Mouse (Mus musculus): ENCODE measurements around the gene Aire. TPM values are rescaled to one million over a fixed set of nuclear protein-coding genes. Genes with fewer than 3 reads are reported as not detected.
A peak's percentile ranks its signal among the peaks of the same experiment; 100 is the strongest.

Aire gene
- not detected in 2 replicates for total RNA-seq (2014; fragmentation: Nextera tagmentation)
- not detected in 2 replicates for total RNA-seq (2017)

DNA sequence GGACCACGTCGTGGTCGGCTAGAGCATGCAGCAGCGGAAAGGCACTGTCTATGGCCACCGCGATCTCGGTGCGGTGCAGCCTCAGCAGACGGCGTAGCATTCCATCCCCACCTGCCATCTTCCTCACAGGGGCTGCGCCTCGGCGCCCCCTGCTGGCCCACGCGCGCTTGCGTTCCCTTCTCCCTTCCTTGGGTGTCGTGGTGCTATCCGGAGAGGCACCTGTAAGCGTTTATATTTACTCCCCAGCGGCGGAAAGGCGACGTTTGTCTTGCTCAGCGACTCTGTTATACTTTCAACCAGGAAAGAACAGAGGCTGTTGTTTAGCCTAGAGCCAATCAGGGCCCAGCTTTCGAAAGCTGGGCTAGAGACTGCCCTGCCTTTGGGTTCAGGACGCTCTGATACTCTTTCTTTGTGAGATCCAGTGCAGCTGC is at the start of gene Aire:
Aire (minus strand) TSS at position 205 of the 431 bp plus-strand sequence.
- peak; percentile 93 for ATAC-seq (replicated peaks; ENCODE audit: low FRiP score, low TSS enrichment, poor library complexity, severe bottlenecking)

DNA sequence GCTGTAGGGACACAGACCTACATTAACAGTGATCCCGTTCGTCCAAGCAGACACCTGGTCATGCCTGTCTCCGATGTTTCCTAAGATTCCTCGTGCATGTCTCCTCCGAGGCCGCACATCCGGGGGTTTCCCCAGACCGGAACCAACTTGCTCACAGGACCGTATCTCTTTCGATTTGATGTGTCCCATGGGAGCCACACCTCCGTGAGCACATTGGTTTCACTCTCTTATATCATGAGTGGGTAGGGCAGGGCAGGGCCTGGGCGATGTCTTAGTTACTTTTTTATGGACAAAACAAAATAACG is 49.3 kb upstream of the Aire start:
- no peak for ATAC-seq (replicated peaks; ENCODE audit: low FRiP score, low TSS enrichment, poor library complexity, severe bottlenecking)

DNA sequence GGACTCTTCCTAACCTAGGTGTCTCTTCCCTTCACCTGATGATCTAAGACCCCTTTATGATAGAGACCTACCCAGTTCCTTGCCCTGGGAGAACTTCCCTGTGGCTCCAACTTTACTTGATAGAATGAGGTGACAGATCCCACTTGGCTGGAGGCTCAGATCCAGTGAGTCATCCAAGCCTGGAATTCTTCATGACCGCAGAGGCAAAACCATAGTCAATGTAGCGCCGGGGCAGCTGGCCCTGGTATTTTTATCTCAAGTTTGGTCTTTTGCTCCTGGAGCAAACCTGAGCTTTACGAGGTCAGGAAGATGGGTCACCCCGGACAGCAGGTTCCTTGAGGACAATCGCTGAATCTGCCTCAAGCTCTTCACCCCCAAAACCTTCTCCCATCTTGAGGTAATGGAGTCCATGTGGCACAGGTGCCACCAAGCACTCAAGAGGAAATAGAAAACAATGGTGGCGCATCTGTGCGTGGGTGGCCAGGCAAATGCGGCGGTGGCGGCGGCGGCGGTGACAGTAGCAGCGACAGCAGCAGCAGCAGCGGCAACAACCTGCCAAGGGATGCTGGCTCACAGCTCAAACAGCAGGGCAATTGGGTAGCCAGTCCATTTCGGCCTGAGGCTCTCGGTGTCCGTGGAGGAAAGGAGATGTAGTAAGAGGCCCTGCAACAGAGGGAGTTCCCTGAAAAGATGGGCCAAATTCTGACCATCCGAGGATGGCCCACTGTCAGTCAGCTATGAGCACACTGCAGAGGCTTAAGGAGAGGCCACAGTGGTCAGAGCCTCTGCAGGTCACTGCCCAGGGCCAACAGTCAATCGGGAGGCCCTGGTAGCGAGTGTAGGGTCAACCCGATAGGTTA is 48.7 kb upstream of the Aire start:
- no peak for ATAC-seq (replicated peaks; ENCODE audit: low FRiP score, low TSS enrichment, poor library complexity, severe bottlenecking)

DNA sequence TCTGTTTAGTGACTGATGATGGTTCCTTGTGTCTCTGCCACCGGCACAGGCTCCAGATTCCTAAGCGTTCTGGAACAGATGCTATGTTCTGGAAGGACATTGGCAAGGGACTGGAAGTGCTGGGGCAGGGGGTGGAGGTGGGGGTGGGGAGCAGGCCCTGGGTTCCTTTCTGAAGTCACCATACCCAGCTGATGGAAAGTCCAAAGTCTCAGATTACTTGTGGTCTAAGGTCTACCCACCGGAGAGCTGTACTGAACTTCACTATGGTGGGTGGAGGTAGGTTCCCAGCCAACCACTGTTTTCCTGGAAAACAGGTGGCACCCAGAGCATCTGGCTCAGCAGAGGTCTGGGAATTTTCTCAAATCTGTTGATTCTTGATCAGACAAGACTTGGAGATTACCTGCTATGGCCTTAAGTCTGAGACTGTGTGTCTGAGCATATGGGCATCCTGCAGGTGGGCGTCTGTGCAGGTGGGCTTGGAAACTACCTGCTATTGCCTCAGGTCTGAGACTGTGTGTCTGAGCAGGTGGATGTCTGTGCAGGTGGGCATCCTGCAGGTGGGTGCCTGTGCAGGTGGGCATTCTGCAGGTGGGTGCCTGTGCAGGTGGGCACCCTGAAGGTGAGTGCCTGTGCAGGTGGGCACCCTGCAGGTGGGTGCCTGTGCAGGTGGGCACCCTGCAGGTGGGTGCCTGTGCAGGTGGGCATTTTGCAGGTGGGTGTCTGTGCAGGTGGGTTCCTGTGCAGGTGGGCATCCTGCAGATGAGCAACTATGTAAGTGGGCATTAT is 47.5 kb upstream of the Aire start:
- ATAC-seq (replicated peaks; ENCODE audit: low FRiP score, low TSS enrichment, poor library complexity, severe bottlenecking): no peak

DNA sequence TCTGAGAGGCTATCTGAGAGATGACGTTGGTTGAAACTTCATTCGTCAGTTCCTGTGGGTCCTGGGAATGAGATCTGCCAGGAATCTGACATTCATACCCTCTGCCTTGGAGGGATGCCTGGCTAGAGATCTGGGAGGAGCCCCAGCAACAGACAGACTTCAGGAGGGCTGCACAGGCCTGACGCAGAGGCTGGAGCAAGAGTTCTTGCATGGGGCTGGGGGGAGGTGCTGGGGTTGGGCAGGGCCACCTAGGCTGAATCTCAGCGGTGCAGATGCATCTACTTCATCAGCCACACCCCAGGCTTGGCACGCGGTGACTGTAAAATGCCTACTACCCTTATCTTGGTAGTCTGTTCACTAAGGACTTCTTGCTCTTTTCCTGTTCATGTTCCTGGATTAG is 46.8 kb upstream of the Aire start:
- ATAC-seq (replicated peaks; ENCODE audit: low FRiP score, low TSS enrichment, poor library complexity, severe bottlenecking): peak; percentile 80

DNA sequence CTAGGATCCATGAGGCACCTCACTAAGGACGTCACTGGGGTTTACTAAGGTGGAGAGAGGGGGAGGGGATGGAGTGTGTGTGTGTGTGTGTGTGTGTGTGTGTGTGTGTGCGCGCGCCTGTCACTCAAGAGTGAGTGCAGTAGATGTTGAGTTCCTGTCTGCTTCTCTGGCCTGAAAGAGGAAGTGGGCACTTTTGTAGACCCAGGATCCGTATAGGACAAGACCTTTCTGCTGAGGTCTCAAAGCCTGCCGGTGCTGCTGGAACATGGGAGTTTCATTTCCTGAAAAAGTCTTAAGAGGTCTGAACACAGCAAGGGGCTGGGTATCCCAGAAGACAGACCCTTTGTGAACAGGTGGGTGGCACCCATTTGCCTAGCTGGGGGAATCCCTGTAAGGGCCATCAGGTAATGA is 43.7 kb upstream of the Aire start:
- no peak for ATAC-seq (replicated peaks; ENCODE audit: low FRiP score, low TSS enrichment, poor library complexity, severe bottlenecking)

DNA sequence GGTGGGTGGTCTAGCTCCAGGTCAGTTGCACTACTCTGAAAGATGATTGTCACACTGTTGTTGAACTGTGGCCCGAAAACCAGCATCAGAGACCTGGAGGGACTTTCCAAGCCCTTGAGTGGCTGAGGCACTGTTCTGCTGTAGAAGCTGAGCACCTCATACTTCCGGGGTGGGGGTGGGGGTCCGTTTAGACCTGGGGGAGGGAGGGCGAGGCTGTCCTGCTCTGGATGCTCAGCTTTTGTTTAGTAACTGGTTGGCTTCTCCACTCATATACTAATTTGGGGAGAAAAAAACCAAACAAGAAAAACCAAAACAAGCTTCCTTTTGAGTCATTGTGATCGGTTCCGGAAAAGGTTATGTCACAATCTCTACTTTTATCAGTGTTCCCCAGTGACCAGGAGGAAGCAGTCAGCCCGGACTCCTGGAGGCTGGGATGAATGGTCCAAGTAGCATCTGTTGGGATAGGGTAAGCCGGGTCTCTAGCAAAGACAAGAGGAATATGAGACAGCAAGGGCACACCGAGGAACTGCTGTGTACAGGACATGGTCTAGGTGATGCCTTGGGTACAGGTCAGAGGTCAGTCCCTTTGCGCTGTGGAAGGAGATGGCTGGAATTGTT is 43.1 kb upstream of the Aire start:
- ATAC-seq (replicated peaks; ENCODE audit: low FRiP score, low TSS enrichment, poor library complexity, severe bottlenecking): no peak

DNA sequence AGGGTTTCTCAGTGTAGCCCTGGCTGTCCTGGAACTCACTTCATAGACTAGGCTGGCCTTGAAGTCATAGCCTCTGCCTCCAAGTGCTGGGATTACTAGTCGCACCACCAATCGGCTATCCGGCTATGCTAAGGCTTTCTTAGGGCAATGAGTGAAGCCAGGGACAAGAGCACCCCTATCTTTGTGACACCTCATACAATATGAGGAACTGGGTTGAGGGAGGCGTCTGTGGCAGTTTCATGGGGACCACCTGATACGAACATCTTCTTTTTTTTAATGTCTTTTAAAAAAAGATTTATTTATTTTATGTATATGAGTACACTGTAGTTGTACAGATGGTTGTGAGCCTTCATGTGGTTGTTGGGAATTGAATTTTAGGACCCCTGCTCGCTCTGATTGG is 42.3 kb upstream of the Aire start:
- ATAC-seq (replicated peaks; ENCODE audit: low FRiP score, low TSS enrichment, poor library complexity, severe bottlenecking): no peak

DNA sequence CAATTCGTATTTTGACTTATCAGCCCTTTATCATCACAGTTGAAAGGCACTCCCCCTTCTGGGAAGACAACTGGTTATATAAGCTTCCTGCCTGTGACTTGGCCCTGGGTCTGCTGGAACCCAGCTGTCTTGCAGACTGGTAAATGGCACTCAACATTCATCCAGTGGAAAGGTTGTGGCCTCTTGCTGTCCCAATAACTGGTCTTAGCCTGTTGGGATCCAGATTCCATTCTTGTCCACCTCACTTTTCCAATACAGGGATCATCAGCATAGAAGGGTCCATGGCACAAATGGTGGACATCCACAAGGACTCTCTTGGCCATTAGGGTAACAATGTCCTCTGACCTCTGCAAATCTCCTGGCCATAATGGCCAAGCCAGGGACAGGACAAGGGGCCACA is 40.7 kb upstream of the Aire start:
- ATAC-seq (replicated peaks; ENCODE audit: low FRiP score, low TSS enrichment, poor library complexity, severe bottlenecking): no peak

DNA sequence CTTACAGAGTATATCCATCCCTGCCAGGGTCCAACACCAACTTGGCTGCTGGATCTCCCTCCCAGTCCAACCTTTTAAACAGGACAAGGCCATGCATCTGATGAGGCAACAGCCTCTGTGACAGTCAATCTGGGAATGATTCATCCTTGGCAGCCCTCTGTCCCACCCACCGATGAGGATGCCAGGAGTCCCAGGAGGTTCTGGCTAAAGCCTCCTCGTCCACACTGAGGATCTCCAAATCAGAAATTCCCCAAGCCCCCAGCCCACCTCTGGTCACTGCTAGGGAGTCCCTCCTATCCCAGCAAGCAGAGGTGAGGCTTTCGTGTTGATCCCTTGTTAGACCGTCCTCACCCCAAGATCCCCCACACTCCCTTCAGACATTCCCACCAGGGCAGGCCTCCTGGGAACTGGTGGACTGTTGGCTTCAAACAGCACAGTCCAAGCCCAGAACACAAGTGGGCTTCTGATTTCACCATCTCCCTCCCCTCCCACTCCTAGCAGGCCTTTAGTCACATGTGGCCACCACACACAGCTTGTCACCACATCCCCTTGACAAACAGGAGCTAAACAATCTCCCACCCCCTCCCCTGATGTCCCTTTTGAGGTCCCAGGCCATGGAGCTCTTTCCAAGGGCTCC is 36.7 kb upstream of the Aire start:
- no peak for ATAC-seq (replicated peaks; ENCODE audit: low FRiP score, low TSS enrichment, poor library complexity, severe bottlenecking)

DNA sequence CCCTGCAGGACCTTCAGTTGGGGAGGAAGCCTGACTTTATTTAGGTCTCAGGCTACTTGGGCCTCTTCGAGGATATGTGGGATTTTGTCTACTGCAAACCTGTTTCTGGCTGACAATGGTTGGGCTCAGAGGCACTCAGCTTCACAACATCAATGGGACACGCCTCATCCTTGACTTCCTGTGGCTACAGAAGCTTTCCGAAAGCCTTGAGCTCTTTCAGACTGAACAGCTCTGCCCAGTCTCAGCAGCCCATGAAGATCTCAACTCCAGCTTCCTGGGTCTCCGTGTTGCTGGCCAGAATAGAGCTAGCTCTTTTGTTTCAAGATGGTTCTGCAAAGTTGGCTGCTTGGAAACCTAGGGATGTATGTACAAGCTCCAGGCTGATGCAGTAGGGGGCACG is 34.9 kb upstream of the Aire start:
- ATAC-seq (replicated peaks; ENCODE audit: low FRiP score, low TSS enrichment, poor library complexity, severe bottlenecking): no peak

DNA sequence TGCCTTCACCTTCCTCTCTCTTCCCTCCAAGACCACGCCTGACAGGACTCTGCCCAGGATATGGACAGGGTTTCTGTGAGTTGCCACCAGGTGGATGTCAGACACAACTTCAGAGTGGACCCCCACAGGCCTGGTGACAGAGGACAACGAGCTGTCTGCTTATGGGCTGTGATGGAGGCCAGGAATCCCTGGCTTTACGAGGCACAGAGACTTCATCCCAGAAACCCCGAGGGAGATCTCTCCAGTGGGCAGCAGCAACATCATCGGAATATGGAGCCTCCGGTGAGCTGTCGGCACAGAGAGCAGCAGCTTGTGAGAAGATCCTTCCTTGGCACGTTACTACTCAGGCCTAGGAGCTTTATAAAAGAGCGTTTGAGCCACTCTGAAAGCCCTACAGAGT is 34.5 kb upstream of the Aire start:
- no peak for ATAC-seq (replicated peaks; ENCODE audit: low FRiP score, low TSS enrichment, poor library complexity, severe bottlenecking)

DNA sequence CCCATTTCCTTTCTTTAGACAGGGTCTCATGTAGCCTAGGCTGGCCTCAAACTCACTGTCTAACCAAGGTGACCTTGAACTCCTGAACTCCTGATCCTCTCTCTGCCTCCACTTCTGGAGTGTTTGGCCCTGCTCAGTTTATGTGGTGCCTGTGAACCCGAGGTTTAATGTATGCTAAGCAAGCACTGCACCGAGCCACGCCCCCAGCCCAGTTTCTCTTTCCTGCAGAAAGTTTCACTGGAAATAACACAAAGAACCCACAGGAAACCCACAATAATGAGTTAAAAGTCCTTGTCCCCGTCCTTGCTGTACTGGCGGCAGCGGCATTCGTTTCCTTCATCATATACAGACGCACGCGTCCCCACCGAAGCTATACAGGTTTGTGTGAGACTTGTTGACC is 31.6 kb upstream of the Aire start:
- ATAC-seq (replicated peaks; ENCODE audit: low FRiP score, low TSS enrichment, poor library complexity, severe bottlenecking): no peak

DNA sequence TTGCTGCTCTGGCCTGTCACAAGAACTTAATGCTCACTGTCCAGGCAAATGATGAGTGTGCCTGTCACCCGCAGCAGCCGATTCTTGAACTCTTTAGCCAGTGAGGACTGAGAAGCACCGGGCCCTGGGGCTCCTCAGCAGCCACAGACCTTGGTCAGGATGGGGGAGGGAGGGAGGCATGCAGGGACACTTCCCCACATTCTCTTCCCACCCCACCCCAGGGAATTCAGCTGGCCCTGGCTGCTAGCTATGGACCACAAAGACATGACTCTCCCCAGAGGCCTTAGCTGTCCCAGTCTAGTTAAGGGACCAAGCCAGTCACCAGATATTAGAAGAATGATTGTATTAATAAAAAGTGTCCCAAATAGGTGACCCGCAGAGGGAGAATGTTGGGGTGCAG is 30.7 kb upstream of the Aire start:
- no peak for ATAC-seq (replicated peaks; ENCODE audit: low FRiP score, low TSS enrichment, poor library complexity, severe bottlenecking)

DNA sequence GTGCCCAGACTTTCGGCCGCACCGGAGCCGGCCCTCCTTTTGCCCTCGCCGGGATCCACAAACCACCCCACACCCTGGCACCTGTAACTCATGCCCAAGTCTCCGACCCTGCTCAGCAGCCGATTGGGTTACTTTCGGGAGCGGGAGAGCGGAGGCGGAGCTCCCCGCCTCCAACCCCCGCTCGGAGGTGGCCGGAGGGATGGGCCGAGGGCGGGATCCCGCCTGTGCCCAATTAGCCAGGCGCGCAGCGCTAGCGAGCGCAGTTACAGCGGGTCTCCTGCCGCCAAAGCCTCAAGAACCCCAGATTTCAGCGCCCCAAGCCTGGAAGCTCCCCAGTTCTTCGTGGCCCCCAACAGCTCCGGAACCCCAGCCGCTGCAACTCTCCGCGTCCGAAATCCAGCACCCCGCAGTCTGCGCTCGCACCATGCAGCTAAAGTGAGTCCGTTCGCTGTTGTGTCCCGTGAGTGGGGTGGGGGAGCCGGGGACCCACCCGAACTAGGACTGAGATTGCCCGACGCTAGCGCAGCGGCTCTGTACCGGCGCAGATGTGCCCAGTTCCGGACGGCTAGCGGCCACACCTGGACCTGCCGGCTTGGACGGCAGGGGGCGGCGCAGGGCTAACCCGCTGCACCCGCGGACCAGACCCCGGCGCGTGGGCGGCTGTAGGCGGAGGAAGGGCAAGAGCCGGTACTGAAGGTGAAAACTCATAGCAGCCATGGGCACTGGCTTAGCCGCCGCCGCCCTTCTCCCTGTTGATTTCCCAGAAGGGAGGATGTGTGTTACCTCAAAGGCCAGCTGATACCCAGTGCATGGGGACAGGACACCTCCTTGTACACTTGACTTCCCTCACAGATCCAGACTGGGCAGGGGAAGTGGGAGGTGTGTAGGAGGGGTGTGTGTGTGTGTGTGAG is 25.9 kb upstream of the Aire start, which contains the start of gene Icosl:
Icosl (plus strand) TSS at position 202 of the 911 bp plus-strand sequence.
- peak; percentile 92 for ATAC-seq (replicated peaks; ENCODE audit: low FRiP score, low TSS enrichment, poor library complexity, severe bottlenecking)

DNA sequence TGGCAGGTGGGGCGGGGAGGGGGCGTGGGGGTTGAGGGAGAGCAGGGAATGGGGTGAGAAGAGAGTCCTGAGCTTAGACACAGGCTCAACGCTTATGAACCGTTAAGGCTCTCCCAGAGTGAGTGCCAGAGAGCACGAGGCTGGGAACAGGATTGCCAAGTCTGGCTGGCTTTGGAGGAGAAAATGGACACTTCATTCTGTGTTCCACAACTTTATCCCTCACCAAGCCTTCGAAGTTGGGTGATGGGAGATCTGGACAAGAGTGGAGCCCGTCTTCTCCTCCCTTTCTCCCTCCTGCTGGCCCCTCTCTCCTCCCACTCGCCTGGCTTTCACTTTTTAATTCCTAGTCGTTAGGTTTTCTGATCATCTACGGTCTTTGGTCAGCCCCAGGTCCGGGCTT is 25.1 kb upstream of the Aire start:
- ATAC-seq (replicated peaks; ENCODE audit: low FRiP score, low TSS enrichment, poor library complexity, severe bottlenecking): no peak

DNA sequence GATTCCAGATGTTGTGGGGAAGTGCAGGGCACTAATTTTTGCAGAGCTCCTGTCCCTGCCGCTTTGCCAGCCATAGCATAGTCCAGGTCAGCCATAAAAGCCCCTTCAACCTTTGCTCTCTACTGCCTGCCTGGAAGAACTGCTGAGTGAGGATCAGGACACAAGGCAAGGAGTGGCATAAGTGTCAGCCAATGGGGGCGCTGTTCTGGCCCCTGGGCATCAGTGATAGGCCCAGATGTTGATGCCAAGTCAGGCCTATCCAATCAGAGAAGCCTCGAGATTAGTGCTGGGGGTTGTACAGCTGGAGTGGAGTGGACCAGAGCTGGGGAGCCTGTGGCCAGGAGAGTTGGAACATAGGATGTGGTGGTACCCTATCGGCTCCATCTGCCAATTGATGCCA is 23.8 kb upstream of the Aire start:
- ATAC-seq (replicated peaks; ENCODE audit: low FRiP score, low TSS enrichment, poor library complexity, severe bottlenecking): peak; percentile 72

DNA sequence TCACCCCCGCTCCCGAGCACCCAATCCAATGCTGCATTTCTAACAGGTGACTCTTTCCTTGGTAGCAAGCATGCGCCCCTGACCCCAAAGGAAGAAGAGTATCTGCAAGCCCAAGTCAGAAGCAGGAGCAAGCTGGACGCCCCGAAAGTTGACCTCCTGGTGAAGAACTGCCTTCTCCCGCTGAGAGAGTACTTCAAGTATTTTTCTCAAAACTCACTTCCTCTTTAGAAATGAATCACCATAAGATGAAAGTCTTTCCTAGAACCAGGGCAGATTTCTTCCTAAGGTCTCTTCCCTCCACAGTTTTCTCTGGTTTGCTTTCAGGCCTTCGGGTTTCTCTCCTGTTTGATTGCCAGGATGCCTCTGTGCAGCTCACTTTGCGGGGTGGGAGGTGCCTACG is 19.7 kb upstream of the Aire start:
- ATAC-seq (replicated peaks; ENCODE audit: low FRiP score, low TSS enrichment, poor library complexity, severe bottlenecking): no peak

DNA sequence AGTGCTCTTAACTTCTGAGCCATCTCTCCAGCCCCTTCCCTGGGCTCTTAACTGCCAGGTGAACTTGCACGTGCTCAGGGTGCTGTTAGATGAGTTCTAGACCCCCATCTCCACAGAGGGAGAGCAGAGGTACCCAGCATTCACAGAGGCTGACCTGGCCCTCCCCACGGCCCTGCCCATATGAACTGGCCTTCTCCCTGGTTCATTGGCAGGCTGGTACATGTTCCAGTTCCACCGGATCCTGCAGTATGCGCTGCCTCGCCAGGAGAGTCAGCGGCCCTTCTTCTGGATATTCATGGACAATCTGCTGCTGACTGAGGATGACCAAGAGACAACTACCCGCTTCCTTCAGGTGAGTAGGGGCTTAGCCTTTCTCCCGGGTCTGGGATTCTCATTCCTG is 13.6 kb upstream of the Aire start:
- ATAC-seq (replicated peaks; ENCODE audit: low FRiP score, low TSS enrichment, poor library complexity, severe bottlenecking): no peak

All from megakaryocyte-erythroid progenitor cell, adult 5-6 weeks (primary cell).